Mouse (Mus musculus) hindbrain, postnatal 0 days (tissue): ENCODE data around the gene Dst. TPM values are rescaled to one million over a fixed set of nuclear protein-coding genes. Genes with fewer than 3 reads are reported as not detected.
A peak's percentile ranks its signal among the peaks of the same experiment; 100 is the strongest.

ENCODE experiments used
- ATAC-seq: fragments of 200-750 bp; cut with Nextera tagmentation; 2 replicates; pipeline ENCODE4 v1.8.0; 2017; ENCODE audit warnings: mild to moderate bottlenecking, moderate TSS enrichment, moderate library complexity
- DNase-seq: peaks from one replicate; pipeline ENCODE4 v3.0.0-alpha.2; 2015; ENCODE audit warnings: low spot score
- H3K27ac ChIP-seq: fragments of 300-500 bp; sonication (generic); 2 replicates; pipeline ENCODE4 v1.5.1; 2014; ENCODE audit warnings: mild to moderate bottlenecking
- H3K27me3 ChIP-seq: fragments of 300-500 bp; sonication (generic); 2 replicates; pipeline ENCODE4 v1.6.1; 2014; ENCODE audit warnings: low read length, mixed read lengths; ENCODE audit not compliant: insufficient read depth
- H3K36me3 ChIP-seq: fragments of 300-500 bp; sonication (generic); 2 replicates; pipeline ENCODE4 v1.6.1; 2014; ENCODE audit warnings: low read length, mixed read lengths; ENCODE audit not compliant: insufficient read depth
- H3K4me1 ChIP-seq: fragments of 300-500 bp; sonication (generic); 2 replicates; pipeline ENCODE4 v1.6.1; 2014; ENCODE audit warnings: antibody characterized with exemption, low read length, mixed read lengths; ENCODE audit not compliant: insufficient read depth
- H3K4me2 ChIP-seq: fragments of 300-500 bp; sonication (generic); 2 replicates; pipeline ENCODE4 v1.6.1; 2014; ENCODE audit warnings: low read depth, mild to moderate bottlenecking, low read length, moderate library complexity, mixed read lengths
- H3K4me3 ChIP-seq: fragments of 300-500 bp; sonication (generic); 2 replicates; pipeline ENCODE4 v1.5.1; 2014; ENCODE audit warnings: low read length
- H3K9ac ChIP-seq: fragments of 300-500 bp; sonication (generic); replicated peaks from 2 replicates; pipeline ENCODE4 v1.6.1; 2014; ENCODE audit warnings: mild to moderate bottlenecking, low read length, moderate library complexity, mixed read lengths
- H3K9me3 ChIP-seq: fragments of 300-500 bp; sonication (generic); 2 replicates; pipeline ENCODE4 v1.6.1; 2016; ENCODE audit warnings: low read length, mixed read lengths
- CTCF ChIP-seq: IDR thresholded peaks from 2 replicates; pipeline ENCODE4 v1.5.1; 2016; ENCODE audit warnings: antibody characterized with exemption, control low read depth, low read depth
- WGBS: fragments of 180-500 bp; shearing (Covaris S2); extraction: QIAGEN DNeasy Blood & Tissue Kit; methylation state at CpG from one replicate; pipeline ENCODE4 v1.1.7; 2014; 5-methylcytosine and 5-hydroxymethylcytosine counted together
- polyA plus RNA-seq: library from polyadenylated mRNA; unstranded; fragments of >200 nt; fragmentation: Nextera tagmentation; extraction: Ambion mirVana; gene quantifications from 2 replicates; pipeline ENCODE4 v1.2.1, GENCODE M21; 2015
- total RNA-seq: library from RNA; depleted of rRNA; stranded (reverse); fragments of >200 nt; gene quantifications from 2 replicates; pipeline ENCODE4 v1.2.3, GENCODE M21; 2014

Gene Dst
- total and polyA plus RNA-seq, 2 experiments from 2014 or later, result 33.0 to 155 TPM

DNA sequence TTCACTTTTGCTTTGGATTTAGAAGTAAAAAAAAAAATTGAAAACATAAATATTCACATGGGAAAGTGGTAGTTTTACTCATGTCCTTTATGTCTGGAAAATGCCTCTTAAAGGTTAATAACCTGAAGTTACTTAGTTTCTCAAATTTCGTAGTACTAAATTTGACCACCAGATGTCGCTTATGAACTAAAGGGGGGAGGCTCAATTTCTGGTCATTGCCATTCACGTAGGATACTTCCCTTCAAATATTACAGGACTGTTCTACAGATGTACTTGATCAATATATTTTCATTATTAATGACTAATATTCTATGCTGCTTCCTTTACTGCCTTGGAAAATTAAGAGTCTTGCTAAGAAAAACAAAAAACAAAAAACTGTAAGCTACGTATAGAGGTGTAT is 293.5 kb downstream of the Dst start:
- WGBS, result 40% methylated on average over 4 of the region's 4 CpGs
- H3K4me1 ChIP-seq, result no peaks in the 10 kb centered on the region
- H3K27ac ChIP-seq, result no peak overlapping the region
- no peak overlapping the region for H3K4me2 ChIP-seq
- H3K9ac ChIP-seq, result no peak overlapping the region
- H3K27me3 ChIP-seq, result no peaks in the 10 kb centered on the region
- ATAC-seq (peak; percentile 51; the same call in 1 of the 2 replicates), DNase-seq (peak; percentile 84)
- peak; percentile 70 for TF ChIP-seq CTCF
- H3K4me3 ChIP-seq, result no peak overlapping the region
- no peaks in the 10 kb centered on the region for H3K9me3 ChIP-seq
- peaks cover 59% of the 10 kb centered on the region for H3K36me3 ChIP-seq

DNA sequence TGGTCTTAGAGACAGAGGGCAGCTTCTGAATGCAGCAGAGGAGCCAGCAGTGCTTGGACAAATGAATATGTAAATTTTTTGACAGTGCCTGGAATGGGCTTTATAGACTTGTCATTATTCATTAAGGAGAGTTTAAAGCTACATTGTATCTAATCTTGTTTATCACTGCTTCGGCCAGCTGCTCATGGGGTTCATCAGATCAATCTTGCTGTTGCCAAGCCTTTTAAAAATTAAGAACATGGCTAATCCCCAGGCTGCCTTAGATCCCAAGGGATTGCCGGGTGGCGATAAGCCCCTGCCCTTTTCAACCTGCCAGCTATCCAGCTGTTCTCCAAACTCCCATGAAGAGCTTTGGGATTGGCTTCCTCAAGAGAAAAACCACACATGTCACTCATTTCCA is 303.7 kb downstream of the Dst start:
- no peak overlapping the region for H3K4me2 ChIP-seq
- 42% methylated on average over 3 of the region's 3 CpGs for WGBS
- H3K4me1 ChIP-seq, result no peaks in the 10 kb centered on the region
- H3K9ac ChIP-seq, result no peak overlapping the region
- H3K27ac ChIP-seq, result no peak overlapping the region
- no peak for ATAC-seq
- H3K9me3 ChIP-seq, result no peaks in the 10 kb centered on the region
- H3K4me3 ChIP-seq, result no peak overlapping the region
- no peaks in the 10 kb centered on the region for H3K27me3 ChIP-seq
- TF ChIP-seq CTCF, result no peak
- no peak for DNase-seq
- H3K36me3 ChIP-seq, result peaks cover 52% of the 10 kb centered on the region

DNA sequence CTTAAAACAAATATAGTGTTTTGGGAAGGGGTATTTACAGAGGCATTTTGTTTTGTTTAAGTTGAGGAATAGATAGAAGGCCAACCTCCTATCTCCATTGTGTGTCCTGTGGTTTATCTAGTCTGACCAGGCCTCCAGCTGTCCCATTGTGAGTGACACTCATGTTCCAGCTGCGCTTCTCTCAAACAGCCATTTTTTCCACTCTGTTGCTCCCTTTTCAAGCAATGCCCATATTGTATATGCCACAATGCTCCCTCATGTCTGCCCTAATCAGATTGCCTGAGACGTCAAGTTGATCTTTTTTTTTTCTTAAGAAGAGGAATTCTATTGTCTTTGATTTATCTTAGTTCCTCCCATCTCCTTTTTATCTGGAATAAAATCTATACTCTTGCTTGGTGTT is 308.4 kb downstream of the Dst start:
- Histone ChIP-seq H3K9ac (no peak overlapping the region), H3K36me3 (peaks cover 48% of the 10 kb centered on the region), H3K4me1 (no peaks in the 10 kb centered on the region), H3K4me3 (no peak overlapping the region), H3K27me3 (no peaks in the 10 kb centered on the region), H3K9me3 (no peaks in the 10 kb centered on the region), H3K4me2 (no peak overlapping the region), H3K27ac (no peak overlapping the region)
- DNase-seq, result no peak
- WGBS, result 19% methylated on average over 2 of the region's 2 CpGs
- TF ChIP-seq CTCF, result no peak
- ATAC-seq, result no peak

DNA sequence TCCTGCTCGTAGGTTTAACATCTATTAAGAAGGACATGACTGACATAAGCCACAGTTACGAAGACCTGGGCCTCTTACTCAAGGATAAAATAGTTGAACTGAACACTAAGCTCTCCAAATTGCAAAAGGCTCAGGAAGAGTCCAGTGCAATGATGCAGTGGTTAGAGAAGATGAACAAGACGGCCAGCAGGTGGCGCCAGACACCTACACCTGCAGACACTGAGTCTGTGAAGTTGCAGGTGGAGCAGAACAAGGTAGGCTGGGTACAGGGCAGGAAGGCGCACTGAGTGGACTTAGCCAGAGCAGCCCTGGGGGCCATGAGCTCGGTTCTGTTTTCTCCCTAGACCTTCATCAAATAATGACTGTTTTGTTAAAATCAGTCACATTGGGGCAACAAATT is 310.3 kb downstream of the Dst start:
- no peaks in the 10 kb centered on the region for H3K9me3 ChIP-seq
- no peak overlapping the region for H3K4me3 ChIP-seq
- no peaks in the 10 kb centered on the region for H3K27me3 ChIP-seq
- no peak overlapping the region for H3K9ac ChIP-seq
- ATAC-seq (peak; percentile 87), DNase-seq (peak; percentile 83)
- WGBS, result 32% methylated on average over 6 of the region's 6 CpGs
- no peak overlapping the region for H3K27ac ChIP-seq
- no peaks in the 10 kb centered on the region for H3K4me1 ChIP-seq
- H3K4me2 ChIP-seq, result no peak overlapping the region
- peak; percentile 96 for TF ChIP-seq CTCF
- H3K36me3 ChIP-seq, result peaks cover 36% of the 10 kb centered on the region

DNA sequence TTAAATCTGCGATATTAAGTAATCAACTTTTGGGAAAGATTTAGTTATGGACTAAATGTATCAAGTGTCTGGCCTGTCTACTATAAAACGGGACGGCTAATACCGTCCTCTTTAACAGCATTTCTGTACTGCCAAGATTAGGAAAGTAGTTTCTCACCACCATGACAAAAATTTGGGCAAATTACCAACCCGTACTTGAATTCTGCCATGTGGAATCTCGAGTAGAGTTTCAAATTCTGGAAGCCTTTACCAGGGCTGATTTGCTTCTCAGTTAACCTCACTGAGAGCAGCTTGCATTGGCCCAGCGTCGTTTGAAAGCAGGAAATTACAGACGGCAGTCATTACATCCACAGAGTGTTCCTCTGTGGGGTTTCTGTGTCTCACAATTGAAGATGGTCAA is 310.8 kb downstream of the Dst start:
- no peak overlapping the region for H3K4me2 ChIP-seq
- no peak overlapping the region for H3K4me3 ChIP-seq
- no peak for TF ChIP-seq CTCF
- ATAC-seq (no peak), DNase-seq (no peak)
- H3K9me3 ChIP-seq, result no peaks in the 10 kb centered on the region
- no peak overlapping the region for H3K27ac ChIP-seq
- peaks cover 33% of the 10 kb centered on the region for H3K36me3 ChIP-seq
- H3K4me1 ChIP-seq, result no peaks in the 10 kb centered on the region
- 79% methylated on average over 9 of the region's 9 CpGs for WGBS
- no peaks in the 10 kb centered on the region for H3K27me3 ChIP-seq
- H3K9ac ChIP-seq, result no peak overlapping the region

DNA sequence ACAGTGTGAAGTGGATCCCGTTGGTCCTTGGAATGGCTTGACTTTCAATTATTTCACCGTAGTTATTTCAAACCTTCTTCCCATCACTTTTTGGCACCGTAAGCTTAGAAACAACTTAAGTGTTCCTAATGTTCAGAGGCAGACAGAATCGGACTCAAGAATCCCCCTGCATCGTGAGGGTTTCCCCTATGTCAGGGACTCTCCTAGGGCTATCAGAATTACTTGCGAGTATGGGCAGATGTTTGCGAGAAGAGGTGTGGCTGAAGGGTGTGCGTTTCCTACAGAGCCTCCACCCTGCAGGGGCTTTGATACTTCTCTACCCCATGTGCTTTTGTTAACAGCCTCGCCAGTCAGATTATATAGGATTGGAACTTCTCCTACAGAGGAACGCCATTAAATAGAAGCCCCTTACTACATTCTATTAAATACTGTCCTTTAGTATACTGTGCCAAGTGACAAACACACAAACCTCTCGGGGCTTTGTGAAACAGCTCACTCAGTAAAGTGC is 312.1 kb downstream of the Dst start:
- H3K27ac ChIP-seq, result no peak overlapping the region
- DNase-seq, result no peak
- TF ChIP-seq CTCF, result no peak
- H3K27me3 ChIP-seq, result no peaks in the 10 kb centered on the region
- H3K4me1 ChIP-seq, result no peaks in the 10 kb centered on the region
- WGBS, result 90% methylated on average over 11 of the region's 11 CpGs
- H3K9ac ChIP-seq, result no peak overlapping the region
- no peak overlapping the region for H3K4me2 ChIP-seq
- H3K36me3 ChIP-seq, result peaks cover 34% of the 10 kb centered on the region
- no peaks in the 10 kb centered on the region for H3K9me3 ChIP-seq
- no peak for ATAC-seq
- H3K4me3 ChIP-seq, result no peak overlapping the region

GRCm38 (mm10) chr1:34223866-34224265 is 315.8 kb downstream of the Dst start:
- Histone ChIP-seq H3K4me3 (no peak overlapping the region), H3K9ac (no peak overlapping the region)

More at GRCm38 (mm10) chr1:34223866-34224265, 315.8 kb downstream of the Dst start:
- Histone ChIP-seq H3K4me1 (no peaks in the 10 kb centered on the region), H3K27me3 (no peaks in the 10 kb centered on the region), H3K4me2 (no peak overlapping the region), H3K27ac (no peak overlapping the region), H3K9me3 (no peaks in the 10 kb centered on the region), H3K36me3 (peaks cover 51% of the 10 kb centered on the region)
- WGBS, result 89% methylated on average over 11 of the region's 11 CpGs
- no peak for TF ChIP-seq CTCF
- ATAC-seq (no peak), DNase-seq (no peak)
